Mouse (Mus musculus) brain, embryonic 14.5 days (tissue): Measurements from ENCODE around the gene Vmn2r-ps159.

ENCODE experiments used
- CTCF ChIP-seq: fragments of 200-500 bp; IDR thresholded peaks from 2 replicates; pipeline ENCODE4 v1.5.1; 2012; ENCODE audit warnings: inconsistent platforms, mild to moderate bottlenecking, moderate library complexity, borderline replicate concordance; ENCODE audit not compliant: insufficient read depth, insufficient read length; ENCODE audit errors: extremely low read depth
- POLR2A ChIP-seq: fragments of 200-500 bp; IDR thresholded peaks from 2 replicates; pipeline ENCODE4 v1.6.1; 2012; ENCODE audit warnings: mild to moderate bottlenecking, inconsistent platforms, borderline replicate concordance; ENCODE audit not compliant: poor library complexity, insufficient read depth, insufficient read length, severe bottlenecking; ENCODE audit errors: extremely low read depth

- TF ChIP-seq CTCF, result no peak
- TF ChIP-seq POLR2A, result no peak
These were observed 11.8 kb downstream of the Vmn2r-ps159 start for GRCm38 (mm10) chr4:156342569-156343325.
